Mouse (Mus musculus): ENCODE results near the gene Galnt7. TPM values are rescaled to one million over a fixed set of nuclear protein-coding genes. Genes with fewer than 3 reads are reported as not detected.

Galnt7 gene
- polyA plus RNA-seq, 1 experiment = 26.1 TPM

GRCm38 (mm10) chr8:57656446-57656845 lies 3.6 kb upstream of the Galnt7 start:
- TF ChIP-seq POLR2A (IDR thresholded peaks at IDR 0.05; ENCODE audit: insufficient read depth, low read length) (no peak), EP300 (IDR thresholded peaks at IDR 0.05; ENCODE audit: insufficient read depth, low read depth, low read length) (no peak), CTCF (IDR thresholded peaks at IDR 0.05; ENCODE audit: low read depth, low read length) (no peak)
- no peaks in the 10 kb centered on the region; the same call in 1 of the 2 replicates for H3K27me3 ChIP-seq (ENCODE audit: control insufficient read depth, insufficient read depth, low read length, poor library complexity, severe bottlenecking)
- H3K9ac ChIP-seq (ENCODE audit: low read depth, poor library complexity, severe bottlenecking) = no peak overlapping the region
- H3K36me3 ChIP-seq (ENCODE audit: control insufficient read depth, insufficient read depth, low read length, poor library complexity, severe bottlenecking) = no peaks in the 10 kb centered on the region
- no peak overlapping the region for H3K4me3 ChIP-seq (ENCODE audit: low read depth, low read length)
- H3K4me1 ChIP-seq (ENCODE audit: control insufficient read depth, insufficient read depth, low read length) = no peaks in the 10 kb centered on the region
- H3K9me3 ChIP-seq (replicated peaks; ENCODE audit: control insufficient read depth, insufficient read depth, low read length, poor library complexity, severe bottlenecking) = no peaks in the 10 kb centered on the region
- no peak overlapping the region for H3K27ac ChIP-seq (ENCODE audit: insufficient read depth, low read length)

GRCm38 (mm10) chr8:57654146-57654545 lies 1.3 kb upstream of the Galnt7 start:
- Histone ChIP-seq H3K4me1 (ENCODE audit: control insufficient read depth, insufficient read depth, low read length) (no peaks in the 10 kb centered on the region), H3K9me3 (replicated peaks; ENCODE audit: control insufficient read depth, insufficient read depth, low read length, poor library complexity, severe bottlenecking) (no peaks in the 10 kb centered on the region), H3K36me3 (ENCODE audit: control insufficient read depth, insufficient read depth, low read length, poor library complexity, severe bottlenecking) (no peaks in the 10 kb centered on the region), H3K27me3 (ENCODE audit: control insufficient read depth, insufficient read depth, low read length, poor library complexity, severe bottlenecking) (no peaks in the 10 kb centered on the region; the same call in 1 of the 2 replicates), H3K4me3 (ENCODE audit: low read depth, low read length) (no peak overlapping the region), H3K9ac (ENCODE audit: low read depth, poor library complexity, severe bottlenecking) (peak overlapping the region; percentile 97; the same call in 1 of the 2 replicates), H3K27ac (ENCODE audit: insufficient read depth, low read length) (no peak overlapping the region)
- TF ChIP-seq EP300 (IDR thresholded peaks at IDR 0.05; ENCODE audit: insufficient read depth, low read depth, low read length) (no peak), POLR2A (IDR thresholded peaks at IDR 0.05; ENCODE audit: insufficient read depth, low read length) (no peak), CTCF (IDR thresholded peaks at IDR 0.05; ENCODE audit: low read depth, low read length) (no peak)

DNA sequence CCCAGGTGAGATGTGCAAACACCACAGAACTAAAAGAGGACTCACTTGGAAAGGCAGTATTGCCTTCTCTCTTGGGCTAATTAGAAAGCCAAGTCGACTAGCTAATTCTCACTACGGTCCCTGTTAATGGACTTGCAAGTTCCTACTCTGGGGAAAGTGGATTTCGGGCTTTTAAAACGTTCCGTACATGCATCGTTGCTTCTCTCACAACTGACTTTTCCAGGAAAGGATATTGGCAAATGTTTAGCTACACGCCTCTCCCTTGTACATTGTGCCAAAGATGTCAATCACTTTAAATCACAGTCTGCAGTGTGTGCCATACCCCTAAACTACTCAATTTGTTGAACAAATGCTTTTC lies 915 bp upstream of the Galnt7 start:
- Histone ChIP-seq H3K27ac (ENCODE audit: insufficient read depth, low read length) (no peak overlapping the region), H3K4me3 (ENCODE audit: low read depth, low read length) (peak overlapping the region; percentile 64; the same call in 1 of the 2 replicates), H3K27me3 (ENCODE audit: control insufficient read depth, insufficient read depth, low read length, poor library complexity, severe bottlenecking) (no peaks in the 10 kb centered on the region; the same call in 1 of the 2 replicates), H3K36me3 (ENCODE audit: control insufficient read depth, insufficient read depth, low read length, poor library complexity, severe bottlenecking) (no peaks in the 10 kb centered on the region), H3K9me3 (replicated peaks; ENCODE audit: control insufficient read depth, insufficient read depth, low read length, poor library complexity, severe bottlenecking) (no peaks in the 10 kb centered on the region), H3K4me1 (ENCODE audit: control insufficient read depth, insufficient read depth, low read length) (no peaks in the 10 kb centered on the region), H3K9ac (ENCODE audit: low read depth, poor library complexity, severe bottlenecking) (peak overlapping the region; percentile 97)
- TF ChIP-seq CTCF (IDR thresholded peaks at IDR 0.05; ENCODE audit: low read depth, low read length) (no peak), EP300 (IDR thresholded peaks at IDR 0.05; ENCODE audit: insufficient read depth, low read depth, low read length) (no peak), POLR2A (IDR thresholded peaks at IDR 0.05; ENCODE audit: insufficient read depth, low read length) (no peak)

DNA sequence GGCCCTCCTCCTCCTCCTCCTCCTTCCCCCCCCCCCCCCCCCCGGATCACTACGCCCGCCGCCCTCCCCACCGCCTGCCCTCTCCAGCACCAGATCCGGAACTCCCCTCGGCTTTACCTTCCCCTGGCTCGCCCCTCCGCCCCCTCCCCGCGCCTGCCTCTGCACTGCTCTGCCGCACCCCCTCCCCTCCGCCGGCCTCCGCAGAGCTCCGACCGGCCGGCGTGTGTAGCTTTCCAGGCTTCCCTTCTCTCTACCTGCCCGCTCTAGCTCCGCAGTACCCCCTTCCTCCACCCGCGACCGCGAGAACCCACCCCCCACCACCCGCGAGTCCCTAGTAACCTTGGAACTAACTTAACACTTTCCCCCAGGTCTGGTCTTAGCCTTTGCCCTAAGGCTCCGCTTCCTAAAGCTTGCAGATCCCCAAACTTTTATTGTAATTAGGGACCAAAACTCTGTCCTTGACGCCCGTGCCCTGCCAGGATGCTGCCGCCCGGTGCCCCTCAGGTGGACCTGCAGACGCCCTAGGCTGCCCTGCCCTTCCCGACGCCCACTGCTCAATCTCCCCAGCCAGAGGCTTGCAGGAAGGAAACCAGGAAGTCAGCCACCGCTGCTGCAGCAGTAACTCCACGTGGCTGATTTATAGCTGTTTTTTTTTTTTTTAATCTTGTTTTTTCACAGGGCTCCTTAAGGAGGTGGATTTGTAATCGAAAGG lies 380 bp upstream of the Galnt7 start:
- H3K36me3 ChIP-seq (ENCODE audit: control insufficient read depth, insufficient read depth, low read length, poor library complexity, severe bottlenecking) = no peaks in the 10 kb centered on the region
- TF ChIP-seq EP300 (IDR thresholded peaks at IDR 0.05; ENCODE audit: insufficient read depth, low read depth, low read length) = no peak
- no peak for TF ChIP-seq CTCF (IDR thresholded peaks at IDR 0.05; ENCODE audit: low read depth, low read length)
- no peak for TF ChIP-seq POLR2A (IDR thresholded peaks at IDR 0.05; ENCODE audit: insufficient read depth, low read length)
- no peak overlapping the region for H3K27ac ChIP-seq (ENCODE audit: insufficient read depth, low read length)
- peak overlapping the region; percentile 97 for H3K9ac ChIP-seq (ENCODE audit: low read depth, poor library complexity, severe bottlenecking)
- peak overlapping the region; percentile 64 for H3K4me3 ChIP-seq (ENCODE audit: low read depth, low read length)
- H3K9me3 ChIP-seq (replicated peaks; ENCODE audit: control insufficient read depth, insufficient read depth, low read length, poor library complexity, severe bottlenecking) = no peaks in the 10 kb centered on the region
- H3K4me1 ChIP-seq (ENCODE audit: control insufficient read depth, insufficient read depth, low read length) = no peaks in the 10 kb centered on the region
- no peaks in the 10 kb centered on the region; the same call in 1 of the 2 replicates for H3K27me3 ChIP-seq (ENCODE audit: control insufficient read depth, insufficient read depth, low read length, poor library complexity, severe bottlenecking)

GRCm38 (mm10) chr8:57651689-57652455 lies 960 bp downstream of the Galnt7 start:
- no peaks in the 10 kb centered on the region; the same call in 1 of the 2 replicates for H3K27me3 ChIP-seq (ENCODE audit: control insufficient read depth, insufficient read depth, low read length, poor library complexity, severe bottlenecking)
- no peaks in the 10 kb centered on the region for H3K4me1 ChIP-seq (ENCODE audit: control insufficient read depth, insufficient read depth, low read length)
- no peaks in the 10 kb centered on the region for H3K36me3 ChIP-seq (ENCODE audit: control insufficient read depth, insufficient read depth, low read length, poor library complexity, severe bottlenecking)
- no peaks in the 10 kb centered on the region for H3K9me3 ChIP-seq (replicated peaks; ENCODE audit: control insufficient read depth, insufficient read depth, low read length, poor library complexity, severe bottlenecking)
- peak overlapping the region; percentile 97 for H3K9ac ChIP-seq (ENCODE audit: low read depth, poor library complexity, severe bottlenecking)
- peak overlapping the region; percentile 77 for H3K4me3 ChIP-seq (ENCODE audit: low read depth, low read length)
- TF ChIP-seq POLR2A (IDR thresholded peaks at IDR 0.05; ENCODE audit: insufficient read depth, low read length) (no peak), EP300 (IDR thresholded peaks at IDR 0.05; ENCODE audit: insufficient read depth, low read depth, low read length) (no peak), CTCF (IDR thresholded peaks at IDR 0.05; ENCODE audit: low read depth, low read length) (no peak)
- H3K27ac ChIP-seq (ENCODE audit: insufficient read depth, low read length) = no peak overlapping the region

GRCm38 (mm10) chr8:57651357-57651688 lies 1.5 kb downstream of the Galnt7 start:
- Histone ChIP-seq H3K9ac (ENCODE audit: low read depth, poor library complexity, severe bottlenecking) (peak overlapping the region; percentile 97), H3K4me3 (ENCODE audit: low read depth, low read length) (peak overlapping the region; percentile 77), H3K36me3 (ENCODE audit: control insufficient read depth, insufficient read depth, low read length, poor library complexity, severe bottlenecking) (no peaks in the 10 kb centered on the region), H3K27ac (ENCODE audit: insufficient read depth, low read length) (no peak overlapping the region), H3K4me1 (ENCODE audit: control insufficient read depth, insufficient read depth, low read length) (no peaks in the 10 kb centered on the region), H3K27me3 (ENCODE audit: control insufficient read depth, insufficient read depth, low read length, poor library complexity, severe bottlenecking) (no peaks in the 10 kb centered on the region; the same call in 1 of the 2 replicates), H3K9me3 (replicated peaks; ENCODE audit: control insufficient read depth, insufficient read depth, low read length, poor library complexity, severe bottlenecking) (no peaks in the 10 kb centered on the region)
- no peak for TF ChIP-seq POLR2A (IDR thresholded peaks at IDR 0.05; ENCODE audit: insufficient read depth, low read length)

Measured in ES-Bruce4 (cell line).